Mouse (Mus musculus): ENCODE measurements around the gene Gm10310.
"Not testable (repeated sequence)": the region's sequence is repeated elsewhere in the genome, so short reads cannot be mapped to it uniquely, and the experiment has no call there.

The Gm10310 gene

DNA sequence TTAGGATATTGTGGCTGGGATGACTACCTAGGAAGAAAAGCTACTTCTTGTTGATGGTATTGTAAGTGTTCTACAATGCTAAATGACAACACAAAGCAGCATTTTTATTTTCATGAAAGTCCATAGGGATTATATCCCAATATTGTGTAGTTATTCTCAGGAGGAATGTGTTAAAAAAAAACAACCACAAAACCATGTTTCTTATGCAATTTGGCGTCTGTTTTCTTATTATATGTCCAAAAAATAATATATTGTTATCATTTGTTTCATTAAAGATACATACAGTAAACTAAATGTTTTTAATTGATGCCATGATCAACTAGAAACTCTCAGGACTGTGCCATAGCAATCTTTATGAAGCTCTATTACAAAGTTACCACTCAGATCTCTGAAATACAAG is at the start of gene Gm10310:
Gene Gm10310 (minus strand): TSS at position 101 of the 400 bp plus-strand sequence.
- ATAC-seq (ENCODE audit: low TSS enrichment) = not testable (repeated sequence)

DNA sequence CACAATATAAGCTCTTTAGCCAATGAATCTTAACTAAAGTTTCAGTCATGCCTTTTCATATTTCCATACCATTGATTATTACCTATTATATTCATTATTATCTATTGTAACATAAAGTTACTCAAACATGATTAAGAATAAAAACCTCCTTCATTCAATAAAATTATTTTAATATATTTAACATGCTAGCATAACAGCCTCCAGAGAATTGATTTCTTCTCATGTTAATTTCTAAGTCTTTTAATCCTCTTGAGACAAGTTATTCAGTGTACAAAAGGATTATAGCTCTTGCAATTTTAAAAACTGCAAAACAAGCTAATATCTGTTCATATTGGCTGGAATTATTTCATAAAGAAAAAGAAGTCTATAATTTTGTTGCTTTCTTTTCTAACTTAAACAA is 45.2 kb upstream of the Gm10310 start, which contains the start of gene Olfr821:
Gene Olfr821 (plus strand): TSS at position 301 of the 400 bp plus-strand sequence.
- ATAC-seq (ENCODE audit: low TSS enrichment) = no peak

DNA sequence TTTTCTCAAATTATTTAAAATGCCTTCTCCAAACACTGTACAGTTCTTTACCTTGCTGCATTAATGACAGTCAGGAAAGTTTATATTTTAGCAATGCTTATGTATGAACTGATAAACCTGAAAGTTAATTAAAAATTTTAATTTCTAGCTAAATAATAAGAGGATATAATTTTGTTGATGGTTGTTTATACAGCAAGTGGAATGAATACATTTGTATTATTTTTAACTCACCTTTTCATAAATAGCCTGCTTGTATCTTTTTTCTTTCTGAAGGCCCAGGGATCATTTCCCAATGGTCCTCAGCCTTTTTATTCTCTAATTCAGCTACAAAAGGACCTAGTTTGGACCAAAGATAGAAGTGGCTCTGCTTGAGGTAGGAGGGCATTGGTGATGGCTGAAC is 27.5 kb upstream of the Gm10310 start, which contains the start of gene Olfr820:
Gene Olfr820 (plus strand): TSS at position 301 of the 400 bp plus-strand sequence.
- ATAC-seq (ENCODE audit: low TSS enrichment) = no peak

DNA sequence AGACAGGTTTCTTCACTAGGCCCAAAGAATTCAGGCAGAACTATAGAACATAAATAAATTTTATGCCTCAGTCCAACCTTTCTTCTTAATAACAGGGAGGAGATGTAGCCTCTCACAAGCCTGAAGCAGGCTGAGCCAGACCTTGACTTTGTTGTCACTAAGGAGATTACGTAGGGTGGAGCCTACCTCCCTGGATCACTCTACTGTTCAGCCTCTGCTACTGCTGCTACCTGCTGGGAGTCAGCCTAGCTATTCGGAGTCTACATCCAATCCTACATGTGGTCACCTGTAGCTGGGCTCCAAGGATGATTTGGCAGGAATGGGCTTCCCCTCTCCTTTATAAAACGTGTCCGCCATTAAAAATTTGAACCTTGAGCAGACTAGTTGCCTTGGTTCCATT is 20.5 kb upstream of the Gm10310 start:
- not testable (repeated sequence) for ATAC-seq (ENCODE audit: low TSS enrichment)

DNA sequence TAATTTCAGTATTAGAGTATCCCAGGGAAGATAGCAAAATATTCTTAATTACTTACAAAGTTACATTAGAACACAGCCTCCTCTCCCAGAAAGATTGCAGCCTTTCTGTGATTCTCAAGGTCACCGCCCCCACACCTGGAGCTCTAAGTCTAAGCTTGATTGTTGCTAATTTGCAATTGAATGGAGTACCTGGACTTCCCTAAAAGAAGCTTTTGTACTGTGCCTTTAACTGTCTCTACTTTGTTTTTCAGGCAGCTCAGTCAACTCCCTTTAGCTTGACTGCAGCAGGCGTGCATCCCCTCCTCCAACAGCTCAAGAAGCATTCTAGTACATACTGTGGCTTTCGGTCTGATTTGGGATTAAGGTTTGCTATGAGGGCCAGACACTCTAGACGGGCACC is 19.2 kb upstream of the Gm10310 start:
- ATAC-seq (ENCODE audit: low TSS enrichment) = not testable (repeated sequence)

DNA sequence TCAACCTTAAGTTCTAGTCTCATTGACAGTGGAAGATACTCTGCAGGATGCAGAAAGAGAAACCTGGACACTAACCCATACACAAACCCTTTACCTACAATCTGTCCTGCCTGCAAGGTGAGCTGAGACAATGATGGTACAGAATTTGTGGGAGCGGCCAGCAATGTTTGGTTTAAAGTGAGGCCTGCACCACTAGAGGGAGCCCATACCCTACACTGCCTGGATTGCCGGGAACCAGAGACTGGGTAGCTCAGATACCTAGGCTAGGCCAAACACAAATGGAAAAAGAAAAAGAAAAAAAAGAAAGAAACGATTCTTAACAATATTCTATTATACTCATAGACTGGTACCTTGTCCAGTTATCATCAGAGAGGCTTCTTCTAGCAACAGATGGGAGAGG is 3.0 kb downstream of the Gm10310 start:
- ATAC-seq (ENCODE audit: low TSS enrichment) = peak; percentile 85

DNA sequence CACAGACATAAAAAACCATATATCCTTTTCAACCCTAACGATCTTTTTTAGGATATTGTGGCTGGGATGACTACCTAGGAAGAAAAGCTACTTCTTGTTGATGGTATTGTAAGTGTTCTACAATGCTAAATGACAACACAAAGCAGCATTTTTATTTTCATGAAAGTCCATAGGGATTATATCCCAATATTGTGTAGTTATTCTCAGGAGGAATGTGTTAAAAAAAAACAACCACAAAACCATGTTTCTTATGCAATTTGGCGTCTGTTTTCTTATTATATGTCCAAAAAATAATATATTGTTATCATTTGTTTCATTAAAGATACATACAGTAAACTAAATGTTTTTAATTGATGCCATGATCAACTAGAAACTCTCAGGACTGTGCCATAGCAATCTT is 8.8 kb downstream of the Gm10310 start, which contains the start of gene Olfr247:
Gene Olfr247 (minus strand): TSS at position 101 of the 400 bp plus-strand sequence.
- not testable (repeated sequence) for ATAC-seq (ENCODE audit: low TSS enrichment)

DNA sequence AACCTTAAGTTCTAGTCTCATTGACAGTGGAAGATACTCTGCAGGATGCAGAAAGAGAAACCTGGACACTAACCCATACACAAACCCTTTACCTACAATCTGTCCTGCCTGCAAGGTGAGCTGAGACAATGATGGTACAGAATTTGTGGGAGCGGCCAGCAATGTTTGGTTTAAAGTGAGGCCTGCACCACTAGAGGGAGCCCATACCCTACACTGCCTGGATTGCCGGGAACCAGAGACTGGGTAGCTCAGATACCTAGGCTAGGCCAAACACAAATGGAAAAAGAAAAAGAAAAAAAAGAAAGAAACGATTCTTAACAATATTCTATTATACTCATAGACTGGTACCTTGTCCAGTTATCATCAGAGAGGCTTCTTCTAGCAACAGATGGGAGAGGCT is 11.9 kb downstream of the Gm10310 start:
- 0 out of 2 replicates have a peak, but pooled peaks have one; percentile 72 for ATAC-seq (ENCODE audit: low TSS enrichment)

DNA sequence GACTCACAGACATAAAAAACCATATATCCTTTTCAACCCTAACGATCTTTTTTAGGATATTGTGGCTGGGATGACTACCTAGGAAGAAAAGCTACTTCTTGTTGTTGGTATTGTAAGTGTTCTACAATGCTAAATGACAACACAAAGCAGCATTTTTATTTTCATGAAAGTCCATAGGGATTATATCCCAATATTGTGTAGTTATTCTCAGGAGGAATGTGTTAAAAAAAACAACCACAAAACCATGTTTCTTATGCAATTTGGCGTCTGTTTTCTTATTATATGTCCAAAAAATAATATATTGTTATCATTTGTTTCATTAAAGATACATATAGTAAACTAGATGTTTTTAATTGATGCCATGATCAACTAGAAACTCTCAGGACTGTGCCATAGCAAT is 17.7 kb downstream of the Gm10310 start, which contains the start of gene Olfr819:
Gene Olfr819 (minus strand): TSS at position 101 of the 400 bp plus-strand sequence.
- not testable (repeated sequence) for ATAC-seq (ENCODE audit: low TSS enrichment)

DNA sequence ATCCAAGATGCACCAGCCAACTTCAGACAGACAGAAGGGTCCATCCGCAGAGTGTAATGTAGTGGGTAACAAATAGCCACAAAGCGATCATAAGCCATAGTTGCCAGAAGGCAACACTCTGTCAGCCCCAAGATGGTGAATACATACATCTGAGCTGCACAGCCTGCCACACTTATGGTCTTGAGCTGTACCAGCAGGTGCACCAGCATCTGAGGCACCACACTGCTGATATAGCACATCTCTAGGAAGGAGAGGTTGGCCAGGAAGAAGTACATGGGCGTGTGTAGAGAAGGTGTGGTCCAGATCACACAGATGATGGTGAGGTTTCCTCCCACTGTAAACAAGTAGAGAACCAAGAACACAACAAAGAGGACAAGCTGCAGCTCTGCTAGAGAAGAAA is 18.6 kb downstream of the Gm10310 start:
- not testable (repeated sequence) for ATAC-seq (ENCODE audit: low TSS enrichment)

DNA sequence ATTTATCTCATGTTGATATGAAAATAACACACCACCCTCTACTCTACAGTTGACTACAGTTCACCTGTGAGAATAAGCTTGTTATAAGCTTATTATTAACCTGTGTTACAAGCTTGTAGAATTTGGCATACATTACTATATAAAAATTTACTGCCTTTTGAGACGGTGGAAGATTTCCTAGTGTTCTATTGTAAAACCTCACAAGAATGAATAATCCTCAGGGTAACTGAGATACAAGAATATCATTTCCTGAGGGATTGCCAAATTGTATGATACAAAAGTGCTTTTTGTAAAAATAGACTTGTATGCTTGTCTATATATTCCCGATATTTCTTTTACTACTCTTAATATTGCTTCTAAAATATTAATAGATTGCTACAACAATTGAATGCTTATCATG is 35.9 kb downstream of the Gm10310 start, which contains the start of gene Olfr818:
Gene Olfr818 (minus strand): TSS at position 101 of the 400 bp plus-strand sequence.
- ATAC-seq (ENCODE audit: low TSS enrichment) = no peak

Measured in frontal cortex, adult (tissue).